Mouse (Mus musculus): ENCODE measurements around the gene Atl2.

The Atl2 gene

DNA sequence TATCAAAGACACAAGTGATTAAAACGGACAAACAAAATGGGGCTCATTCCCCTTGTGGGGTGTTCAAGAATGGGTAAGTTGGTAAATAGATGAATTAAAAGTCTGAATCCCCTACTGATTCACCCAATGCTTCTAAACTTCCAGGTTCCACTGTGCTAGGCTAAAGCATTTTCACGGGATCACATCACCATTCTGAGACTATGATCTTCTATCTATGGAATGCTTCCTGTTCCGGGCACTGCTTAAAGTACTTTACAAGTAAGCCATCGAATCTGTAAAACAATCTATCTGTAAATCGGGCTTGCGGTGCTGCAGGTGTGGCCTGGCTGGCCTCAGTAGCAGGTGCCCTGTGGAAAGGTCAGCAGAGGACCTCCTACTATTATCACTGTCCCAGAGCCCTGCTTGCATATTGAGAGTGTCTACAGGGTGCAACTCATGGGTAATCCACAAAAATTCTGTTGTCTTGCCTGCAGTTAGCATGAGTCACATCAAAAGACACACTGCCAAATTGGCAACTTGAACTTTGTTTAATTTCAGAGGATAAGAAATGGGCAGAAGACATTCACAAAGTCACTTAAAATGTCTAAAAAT is 2.3 kb upstream of the Atl2 start:
- no peak for DNase-seq (ENCODE audit: extremely low spot score, low read depth, low spot score)

DNA sequence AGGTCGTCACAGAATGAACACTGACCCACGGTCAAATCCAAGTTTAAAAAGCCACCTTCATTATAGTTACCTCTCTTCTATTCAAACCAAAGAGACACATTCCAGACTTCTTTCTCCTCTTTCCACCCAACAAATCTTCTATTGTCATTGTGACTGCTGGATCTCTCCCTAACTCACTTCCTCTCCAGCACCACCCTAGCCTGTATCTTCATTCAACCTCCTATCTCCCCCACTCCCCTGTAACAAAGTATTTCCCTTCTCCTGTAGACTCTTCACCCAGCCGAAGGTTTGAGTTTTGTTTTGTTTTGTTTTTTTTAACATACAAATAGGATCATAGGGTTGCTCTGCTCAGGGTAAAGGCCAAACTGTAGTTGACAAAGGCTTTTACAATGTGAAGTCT is 1.7 kb upstream of the Atl2 start:
- no peak for DNase-seq (ENCODE audit: extremely low spot score, low read depth, low spot score)

DNA sequence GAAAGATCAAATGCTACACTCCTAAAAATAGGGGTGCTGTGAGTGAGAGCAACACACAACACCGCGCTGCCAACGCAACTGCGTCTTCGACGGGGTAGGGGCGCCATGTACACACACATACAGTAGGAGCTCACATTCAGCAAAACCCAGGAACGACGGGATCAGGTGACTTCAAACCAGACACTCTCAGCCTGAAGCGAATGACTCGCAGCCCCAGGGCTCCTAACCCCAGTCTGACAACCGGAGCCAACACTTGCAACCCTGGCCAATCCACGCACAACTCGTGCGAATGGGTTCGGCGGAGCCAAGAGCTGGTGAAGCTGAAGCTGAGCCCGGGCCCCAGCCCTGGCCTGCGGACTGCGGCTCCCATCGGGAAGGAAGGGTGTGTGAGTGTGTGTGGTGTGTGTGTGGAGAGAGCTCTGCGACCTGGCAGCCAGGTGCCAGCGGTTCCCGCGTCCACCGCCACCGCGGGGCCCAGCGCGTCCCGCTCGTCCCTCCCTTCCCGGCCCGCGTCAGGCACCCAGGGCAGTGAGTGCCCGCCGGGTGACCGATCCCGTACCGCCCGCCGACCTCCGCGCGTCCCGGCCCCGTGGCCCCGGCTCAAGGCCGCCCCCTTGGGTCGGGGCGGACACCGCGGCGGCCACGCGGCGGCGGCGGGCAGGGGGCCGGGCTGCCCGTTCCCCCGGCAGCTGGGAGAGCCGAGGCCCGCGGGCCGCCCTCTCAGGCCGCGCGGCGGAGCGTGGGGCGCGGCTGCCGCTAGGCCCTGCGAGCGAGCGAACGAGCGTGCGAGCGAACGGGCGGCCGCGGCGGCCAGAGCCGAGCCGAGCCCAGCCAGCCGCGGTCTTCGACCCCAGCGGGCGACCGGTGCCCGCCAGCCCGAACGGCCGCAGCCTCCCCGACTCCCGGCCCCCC is 696 bp downstream of the Atl2 start:
- DNase-seq (ENCODE audit: extremely low spot score, low read depth, low spot score), result peak; percentile 22

DNA sequence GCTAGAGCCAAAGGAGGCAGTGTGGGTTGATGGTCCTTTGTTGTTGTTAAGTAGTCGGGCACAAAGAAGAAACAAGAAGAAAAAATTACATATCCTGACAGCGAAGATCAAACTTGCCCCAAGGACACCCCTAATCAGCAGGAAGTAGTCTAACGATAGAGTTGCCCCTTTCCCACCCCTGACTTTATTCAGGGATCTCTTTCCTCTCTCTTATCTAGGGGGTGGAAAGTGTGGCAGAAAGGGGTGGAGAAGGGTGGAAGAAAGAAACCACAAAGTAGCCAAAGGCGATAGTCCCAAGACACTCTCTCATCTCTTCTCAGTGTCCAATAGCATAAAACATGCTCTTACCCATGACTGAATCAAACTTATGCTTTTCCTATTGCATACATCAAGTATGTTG is 1.9 kb downstream of the Atl2 start:
- no peak for DNase-seq (ENCODE audit: extremely low spot score, low read depth, low spot score)

DNA sequence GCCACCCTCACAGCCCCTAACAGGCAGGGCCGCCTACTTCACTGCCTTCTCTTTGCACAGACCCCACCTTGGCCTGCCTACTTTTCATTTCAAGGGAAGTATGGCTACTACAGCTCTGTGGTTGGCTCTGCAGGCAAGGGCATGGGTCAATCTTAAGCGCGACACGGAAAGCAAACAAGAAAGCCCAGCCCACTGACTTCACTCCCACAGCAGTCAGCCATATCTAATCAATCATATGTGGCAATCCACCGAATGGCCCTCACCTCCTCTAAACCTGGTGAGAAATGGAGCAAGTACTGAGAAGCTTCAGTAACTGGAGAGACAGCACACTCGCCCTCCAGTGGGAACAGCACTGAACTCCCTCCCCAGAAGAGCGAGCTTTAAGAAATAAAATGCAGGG is 4.0 kb downstream of the Atl2 start:
- no peak for DNase-seq (ENCODE audit: extremely low spot score, low read depth, low spot score)

DNA sequence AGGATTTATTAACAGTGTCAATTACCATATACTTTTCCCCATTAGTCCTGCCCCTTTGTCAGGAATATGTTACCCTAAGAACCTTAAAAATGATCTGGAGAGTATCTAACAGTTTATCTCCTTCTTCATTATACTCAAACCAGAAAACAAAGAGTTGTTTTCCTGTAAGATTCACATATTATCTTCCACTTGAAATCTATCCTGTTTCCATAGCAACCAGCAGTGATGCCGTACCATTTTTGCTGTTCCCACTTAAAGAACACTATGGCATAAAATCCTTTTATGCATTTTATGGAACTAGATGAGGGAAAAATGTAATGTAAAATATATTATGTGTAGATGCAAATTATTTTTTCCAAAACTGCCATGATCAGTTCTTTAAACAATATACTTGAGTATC is 8.0 kb downstream of the Atl2 start:
- DNase-seq (ENCODE audit: extremely low spot score, low read depth, low spot score), result no peak

DNA sequence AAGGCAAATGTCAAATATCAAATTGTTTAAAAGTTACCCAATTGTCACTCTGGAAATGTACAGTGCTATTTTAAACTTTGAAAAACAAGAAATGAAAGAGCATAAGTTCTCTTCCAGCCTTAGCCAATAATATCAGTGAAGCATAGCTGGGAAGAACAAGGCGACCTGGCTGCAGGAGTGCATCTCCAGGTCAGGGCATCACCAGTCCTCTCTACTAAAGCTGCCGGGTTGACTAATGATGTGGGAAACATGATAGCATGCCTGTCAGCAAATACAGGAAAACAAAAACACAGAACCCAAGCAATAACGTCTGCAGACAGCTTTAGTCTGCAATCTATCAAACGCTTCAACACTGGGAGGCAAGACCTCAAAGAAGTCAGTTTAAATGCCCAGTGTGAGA is 12.7 kb downstream of the Atl2 start:
- no peak for DNase-seq (ENCODE audit: extremely low spot score, low read depth, low spot score)

DNA sequence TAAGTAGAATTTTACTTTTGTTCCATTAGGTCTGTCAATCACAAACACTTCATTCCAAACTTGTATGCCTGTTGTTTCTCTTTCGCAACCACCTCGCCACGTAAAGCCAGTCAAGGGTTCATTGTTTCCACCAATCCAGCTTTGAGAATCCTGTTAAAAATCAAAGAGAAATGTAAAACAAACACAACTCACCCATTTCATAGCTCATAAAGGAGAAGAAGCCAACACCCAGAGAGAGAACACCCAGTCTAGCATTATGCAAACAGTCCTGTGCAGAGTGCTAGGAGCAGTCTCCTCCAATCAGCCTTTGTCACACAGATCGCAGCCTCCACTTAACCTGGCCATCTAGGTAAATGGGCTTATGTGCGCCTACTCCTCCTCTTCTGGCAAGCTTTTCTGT is 30.9 kb downstream of the Atl2 start:
- DNase-seq (ENCODE audit: extremely low spot score, low read depth, low spot score), result no peak

DNA sequence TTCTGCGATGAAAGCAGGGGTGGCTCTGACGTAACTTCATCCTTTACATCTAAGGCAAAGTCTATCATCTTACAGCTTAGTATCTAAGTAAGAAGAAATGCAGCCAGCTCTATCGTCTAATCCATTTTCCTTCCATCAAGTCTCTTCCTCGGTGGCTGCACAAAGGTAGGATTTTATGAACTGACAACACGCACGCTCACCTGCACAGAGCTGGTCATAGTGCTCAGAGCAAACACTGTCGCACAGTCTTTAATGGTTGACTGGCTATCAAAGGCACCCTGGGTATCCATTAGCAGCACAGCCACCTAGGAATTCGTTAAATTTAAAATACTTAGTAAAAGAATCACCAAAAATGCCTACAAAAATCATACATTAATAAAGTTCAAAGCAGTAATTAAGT is 31.4 kb downstream of the Atl2 start:
- no peak for DNase-seq (ENCODE audit: extremely low spot score, low read depth, low spot score)

DNA sequence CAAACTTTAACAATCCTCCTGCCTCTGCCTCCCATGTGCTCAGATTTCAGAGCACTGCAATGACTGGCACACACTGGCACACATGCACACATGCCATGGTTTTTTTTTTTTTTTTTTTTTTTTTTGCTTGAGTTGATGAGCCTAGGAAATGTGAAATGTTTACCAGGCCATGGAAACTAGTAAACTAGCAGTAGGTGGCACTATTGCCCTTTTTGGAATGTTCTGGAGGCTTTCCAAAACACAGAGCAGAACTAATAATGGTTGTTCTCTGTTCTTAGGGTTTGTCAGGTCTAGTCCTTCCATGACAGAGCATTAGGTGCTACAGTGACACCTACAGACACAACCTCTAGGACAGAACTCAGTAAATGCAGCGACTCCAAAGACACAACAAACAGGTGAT is 33.9 kb downstream of the Atl2 start:
- no peak for DNase-seq (ENCODE audit: extremely low spot score, low read depth, low spot score)

DNA sequence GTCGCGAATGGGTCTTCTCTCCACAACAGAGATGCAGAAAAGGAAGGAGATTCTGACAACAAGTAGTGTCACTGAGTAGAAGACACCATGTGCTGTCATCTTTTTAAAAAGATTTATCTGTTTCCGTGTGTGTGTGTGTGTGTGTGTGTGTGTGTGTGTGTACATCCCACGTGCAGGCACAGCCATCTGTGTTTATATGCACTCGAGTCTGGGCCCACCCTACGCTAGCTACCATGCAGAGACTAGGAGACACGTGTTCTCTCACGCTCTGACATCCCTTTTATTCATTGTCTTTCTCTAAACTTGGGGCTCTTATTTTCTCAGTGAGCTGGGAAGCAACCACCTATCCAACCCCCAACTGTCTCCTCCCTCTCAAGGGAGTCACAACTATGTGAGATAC is 40.4 kb downstream of the Atl2 start:
- DNase-seq (ENCODE audit: extremely low spot score, low read depth, low spot score), result no peak

DNA sequence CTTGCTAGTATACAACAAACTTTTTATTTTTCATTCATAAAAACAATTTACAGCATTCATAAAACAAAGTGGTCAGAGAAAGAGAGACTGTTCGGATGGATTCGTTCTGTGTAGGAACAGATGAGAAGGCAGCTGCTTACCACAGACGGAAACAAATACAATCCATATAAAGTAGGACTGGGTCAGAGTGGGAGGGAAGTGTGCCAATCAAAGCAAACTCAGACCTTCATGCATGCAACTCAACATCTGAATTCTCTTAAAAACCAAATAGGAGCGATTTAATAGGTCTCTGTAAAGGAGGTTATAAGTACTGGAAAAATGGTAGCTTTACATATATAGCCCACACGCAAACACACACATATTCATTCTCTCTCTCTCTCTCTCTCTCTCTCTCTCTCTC is 47.5 kb downstream of the Atl2 start:
- no peak for DNase-seq (ENCODE audit: extremely low spot score, low read depth, low spot score)

DNA sequence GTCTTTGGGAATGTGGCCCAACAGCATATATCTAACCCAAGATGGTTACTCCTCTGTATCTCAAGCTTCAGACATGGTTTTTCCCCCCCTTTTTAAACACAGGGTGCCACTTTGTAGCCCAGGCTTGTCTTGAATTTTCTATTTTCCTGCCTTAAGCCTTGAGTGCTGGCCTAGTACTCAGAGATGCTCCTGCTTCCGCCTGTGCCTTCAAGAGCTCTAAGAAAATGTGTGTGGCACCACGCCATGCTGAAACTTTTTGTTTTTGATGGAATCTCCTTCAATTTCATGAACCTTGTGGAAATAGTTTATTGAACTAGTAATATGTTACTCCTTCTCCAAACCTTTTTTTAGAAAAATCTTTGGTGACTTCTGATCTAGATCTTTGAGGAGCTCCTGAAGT is 49.7 kb downstream of the Atl2 start:
- DNase-seq (ENCODE audit: extremely low spot score, low read depth, low spot score), result no peak

DNA sequence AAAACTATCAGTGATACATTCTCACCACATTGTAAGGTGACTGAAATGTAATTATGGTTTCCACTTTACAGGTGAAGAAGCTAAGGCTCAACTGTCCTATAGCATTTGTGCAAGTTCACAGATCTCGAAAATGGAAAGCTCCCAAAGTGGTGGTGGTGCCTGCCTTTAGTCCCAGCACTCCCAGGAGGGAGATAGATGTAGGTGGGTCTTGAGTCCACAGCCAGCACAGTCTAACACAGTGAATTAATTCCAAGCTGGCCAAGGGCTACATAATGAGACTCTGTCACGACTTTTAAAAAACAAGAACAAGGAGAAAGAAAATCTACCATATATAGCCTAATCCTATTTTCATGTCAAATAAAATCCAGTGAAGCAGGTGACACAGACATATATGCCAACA is 50.2 kb downstream of the Atl2 start:
- no peak for DNase-seq (ENCODE audit: extremely low spot score, low read depth, low spot score)

DNA sequence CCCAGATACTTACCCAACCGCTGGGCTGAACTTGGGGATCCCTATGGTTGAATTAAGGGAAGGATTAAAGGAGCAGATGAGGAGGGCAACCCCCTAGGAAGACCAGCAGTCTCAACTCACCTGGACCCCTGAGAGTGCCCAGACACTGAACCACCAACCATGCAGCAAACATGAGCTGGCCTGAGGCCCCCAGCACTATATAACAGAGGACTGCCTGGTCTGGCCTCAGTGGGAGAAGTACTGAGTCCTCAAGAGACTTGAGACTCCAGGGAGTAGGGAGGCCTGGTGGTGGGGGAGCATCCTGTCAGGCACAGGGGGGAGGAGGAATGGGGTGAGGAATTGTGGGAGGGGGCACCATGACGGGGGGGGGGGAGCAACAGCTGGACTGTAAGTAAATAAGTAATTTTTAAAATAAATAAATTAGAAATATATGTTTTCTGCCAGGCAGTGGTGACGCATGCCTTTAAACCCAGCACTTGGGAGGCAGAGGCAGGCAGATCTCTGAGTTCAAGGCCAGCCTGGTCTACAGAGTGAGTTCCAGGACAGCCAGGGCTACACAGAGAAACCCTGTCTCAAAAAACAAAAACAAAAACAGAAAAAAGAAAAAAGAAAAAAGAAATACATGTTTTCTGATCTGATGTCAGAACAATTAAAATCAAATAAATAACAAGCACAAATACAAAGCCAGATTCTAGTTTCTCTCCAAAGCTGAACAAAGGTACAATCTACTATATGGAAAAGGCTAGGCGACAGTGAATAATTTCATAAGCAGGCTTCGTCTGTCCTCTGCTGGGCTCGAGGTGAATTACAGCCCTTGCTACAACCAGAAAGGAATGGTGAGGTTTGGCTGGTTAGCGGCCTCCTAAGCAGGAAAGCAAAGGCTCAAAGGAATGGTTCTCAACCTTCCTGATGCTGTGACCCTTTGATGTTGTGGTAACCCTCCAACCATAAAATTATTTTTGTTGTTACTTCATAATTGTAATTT is 55.4 kb downstream of the Atl2 start:
- peak; percentile 67 for DNase-seq (ENCODE audit: extremely low spot score, low read depth, low spot score)

DNA sequence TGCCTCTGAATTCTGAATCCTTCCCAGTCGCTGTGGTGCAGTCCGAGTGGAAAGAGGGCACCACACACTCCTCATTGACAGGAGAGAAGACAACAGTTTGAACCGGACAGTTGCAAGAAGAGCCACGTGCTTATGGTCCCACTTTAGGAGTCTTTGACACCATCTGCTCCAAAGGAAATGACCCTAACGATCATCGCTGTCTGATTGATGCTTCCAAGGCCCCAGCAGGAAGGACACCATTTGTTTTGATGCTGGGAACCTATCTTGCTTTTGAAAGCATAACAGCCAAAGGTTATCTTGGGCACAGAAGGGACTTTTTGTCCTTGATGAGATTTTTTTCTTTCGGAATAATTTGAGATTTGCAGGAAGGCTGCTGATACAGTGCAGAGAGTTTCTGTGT is 58.9 kb downstream of the Atl2 start:
- no peak for DNase-seq (ENCODE audit: extremely low spot score, low read depth, low spot score)

DNA sequence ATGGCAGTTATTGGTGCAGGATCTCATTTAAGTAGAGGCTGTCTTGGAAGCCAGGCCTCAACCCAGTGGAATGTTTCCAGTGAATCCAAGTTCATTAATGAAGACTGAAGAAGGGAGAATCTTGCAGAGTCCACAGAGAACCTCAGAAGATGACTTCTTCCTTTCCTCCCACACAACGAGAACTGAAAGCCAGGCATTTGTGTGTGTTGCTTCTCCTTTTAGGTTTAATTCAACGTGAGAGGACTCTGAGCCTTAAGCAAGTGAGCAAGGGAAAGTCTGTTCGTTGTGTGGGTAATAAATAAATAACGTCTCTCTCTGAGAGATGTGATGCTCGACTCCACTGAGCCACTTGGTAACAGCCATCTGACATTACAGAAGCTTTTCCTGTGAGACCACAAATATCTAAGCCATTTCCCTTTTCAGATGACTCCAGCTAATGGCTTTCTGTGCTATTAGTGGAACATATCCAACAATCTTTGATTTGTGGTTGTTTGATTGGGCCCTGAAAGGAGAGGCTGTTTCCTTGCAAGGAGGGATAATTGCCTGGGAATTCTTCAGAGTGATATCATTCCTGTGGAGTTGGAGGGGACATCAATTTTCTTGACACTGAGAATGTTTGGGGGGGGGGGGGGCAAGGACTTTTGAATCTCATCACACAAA is 60.1 kb downstream of the Atl2 start:
- no peak for DNase-seq (ENCODE audit: extremely low spot score, low read depth, low spot score)

DNA sequence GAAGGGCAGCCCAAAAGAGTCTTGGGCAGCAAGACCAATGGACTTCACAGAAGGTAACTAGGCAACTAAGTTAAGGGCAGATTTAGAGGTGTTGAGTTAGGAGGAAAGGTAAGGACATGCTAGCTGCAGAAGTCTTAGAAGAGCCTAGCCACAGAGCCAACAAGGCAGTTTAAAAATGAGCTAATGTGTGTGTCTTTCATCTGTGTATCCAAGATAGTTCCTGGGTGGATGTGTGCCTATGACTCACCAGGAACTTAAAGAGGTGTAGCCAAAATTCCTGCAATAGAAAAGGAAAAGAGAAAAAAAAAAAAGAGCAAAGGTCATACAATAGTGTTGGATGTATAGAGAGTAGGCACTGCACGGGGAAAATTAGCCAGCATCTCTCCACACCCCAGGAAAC is 63.6 kb downstream of the Atl2 start:
- no peak for DNase-seq (ENCODE audit: extremely low spot score, low read depth, low spot score)

DNA sequence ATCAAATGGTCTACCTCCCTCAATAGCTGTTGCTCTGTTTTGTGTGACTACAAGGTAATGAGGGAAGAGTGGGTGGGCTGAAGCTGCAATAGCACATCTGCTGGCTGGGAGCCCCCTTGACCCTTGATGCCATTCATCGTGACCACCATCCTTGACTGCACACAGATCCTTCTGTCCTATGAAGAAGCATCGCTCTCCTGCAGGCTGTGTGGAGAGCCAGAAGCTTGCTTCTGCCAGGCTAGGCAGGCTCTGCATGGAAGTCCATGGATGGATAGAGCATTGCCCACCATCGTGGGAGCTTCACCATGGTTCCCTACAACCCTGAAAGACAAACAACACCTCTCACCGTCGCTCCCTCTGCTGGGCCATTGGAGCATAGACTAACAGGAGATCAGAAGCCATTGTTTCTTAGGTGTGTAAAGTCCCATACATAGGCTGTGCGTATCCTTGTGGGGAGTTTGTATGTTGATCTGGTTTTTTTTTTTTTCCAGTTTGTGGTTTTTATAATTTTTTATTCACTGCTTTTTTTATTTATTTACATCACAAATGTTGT is 69.4 kb downstream of the Atl2 start:
- DNase-seq (ENCODE audit: extremely low spot score, low read depth, low spot score), result no peak

DNA sequence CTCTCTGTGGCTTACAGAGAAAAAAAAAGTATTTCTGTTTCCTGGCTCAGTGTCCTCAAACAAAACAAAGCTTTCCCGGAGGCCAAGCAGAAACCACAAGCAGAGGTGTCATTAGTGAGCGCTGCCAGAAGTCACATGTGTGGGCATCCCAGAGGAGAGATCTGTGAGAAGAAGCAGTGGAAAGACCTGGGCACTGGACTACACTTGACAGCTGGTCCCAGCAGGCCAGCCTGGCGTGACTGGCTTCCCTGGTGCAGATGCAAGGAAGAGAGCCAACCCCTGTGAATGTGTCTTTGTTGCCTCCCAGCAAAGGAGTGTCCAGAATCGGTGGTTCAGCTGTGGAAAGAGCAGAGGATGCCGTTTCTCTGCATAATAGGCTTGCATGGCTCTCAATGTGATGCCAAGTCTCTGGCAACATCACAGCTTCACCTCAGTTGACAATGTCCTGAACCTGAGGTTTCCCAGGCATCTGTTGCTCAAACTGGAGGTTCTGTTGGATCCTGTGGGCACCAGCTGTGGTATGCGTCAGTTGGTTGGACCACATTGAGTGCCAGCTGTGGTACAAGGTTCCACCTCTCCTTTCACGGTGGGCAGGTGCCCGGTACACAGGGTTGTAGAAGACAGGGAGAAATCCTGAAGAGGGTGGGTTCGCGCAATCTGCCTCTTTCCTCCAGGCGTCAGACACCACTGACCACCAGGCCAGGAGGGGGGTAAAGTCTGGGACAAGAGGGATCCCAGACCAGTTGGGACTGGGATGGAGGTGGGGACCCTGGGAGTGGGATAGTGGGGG is 70.5 kb downstream of the Atl2 start:
- no peak for DNase-seq (ENCODE audit: extremely low spot score, low read depth, low spot score)
